Mouse (Mus musculus): Measurements from ENCODE around the gene Lmbr1l.

Gene Lmbr1l

DNA sequence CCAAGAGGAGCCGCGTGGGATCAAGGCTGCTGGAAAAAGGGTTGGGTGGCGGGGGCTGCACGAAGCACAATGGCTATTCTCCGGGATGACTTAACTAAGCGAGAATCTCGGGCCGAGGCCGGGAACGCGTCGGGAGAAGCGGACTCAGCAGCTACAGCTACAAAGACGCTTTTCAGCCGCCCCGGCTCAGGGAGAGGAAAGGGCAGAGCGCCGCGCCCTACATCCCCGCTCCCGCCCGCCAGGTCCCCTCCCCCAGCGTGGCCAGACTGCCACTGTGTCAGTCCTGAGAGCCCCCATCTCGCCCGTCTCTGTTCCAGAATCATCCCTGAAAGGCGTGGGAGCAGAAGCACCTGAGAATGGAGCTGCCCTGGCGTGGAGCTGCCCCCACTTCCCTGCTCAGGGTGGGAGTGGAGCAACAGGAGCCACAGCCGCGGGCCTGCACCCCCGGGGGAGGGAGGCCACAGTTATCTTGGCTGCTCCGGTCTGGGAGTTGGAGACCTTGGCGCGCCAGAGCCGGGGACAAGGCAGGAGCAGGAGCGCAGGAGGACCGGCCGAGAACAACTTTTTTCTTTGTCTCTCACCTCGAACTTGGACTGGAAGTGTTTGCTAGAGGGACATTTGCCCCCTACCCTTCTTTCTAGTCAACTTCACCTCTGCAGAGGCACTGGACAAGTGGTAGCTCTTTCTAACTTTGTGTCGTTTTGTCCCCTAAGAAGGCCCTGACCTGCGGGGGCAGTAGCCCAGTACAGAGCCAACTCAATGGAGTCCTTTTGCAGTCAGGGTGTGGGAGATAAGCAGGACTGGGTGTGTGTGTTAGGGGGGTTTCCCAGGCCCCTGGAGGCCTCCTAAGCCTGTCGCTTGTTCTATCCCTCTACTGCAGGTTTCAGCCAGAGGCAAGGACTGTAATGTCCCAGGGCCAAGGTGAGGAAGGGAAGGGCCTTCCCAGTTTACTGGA, 22.1 kb downstream of the Lmbr1l start:
- DNase-seq (ENCODE audit: low read depth), result no peak

GRCm38 (mm10) chr15:98894746-98895634, 23.0 kb downstream of the Lmbr1l start:
- DNase-seq (ENCODE audit: low read depth), result no peak

DNA sequence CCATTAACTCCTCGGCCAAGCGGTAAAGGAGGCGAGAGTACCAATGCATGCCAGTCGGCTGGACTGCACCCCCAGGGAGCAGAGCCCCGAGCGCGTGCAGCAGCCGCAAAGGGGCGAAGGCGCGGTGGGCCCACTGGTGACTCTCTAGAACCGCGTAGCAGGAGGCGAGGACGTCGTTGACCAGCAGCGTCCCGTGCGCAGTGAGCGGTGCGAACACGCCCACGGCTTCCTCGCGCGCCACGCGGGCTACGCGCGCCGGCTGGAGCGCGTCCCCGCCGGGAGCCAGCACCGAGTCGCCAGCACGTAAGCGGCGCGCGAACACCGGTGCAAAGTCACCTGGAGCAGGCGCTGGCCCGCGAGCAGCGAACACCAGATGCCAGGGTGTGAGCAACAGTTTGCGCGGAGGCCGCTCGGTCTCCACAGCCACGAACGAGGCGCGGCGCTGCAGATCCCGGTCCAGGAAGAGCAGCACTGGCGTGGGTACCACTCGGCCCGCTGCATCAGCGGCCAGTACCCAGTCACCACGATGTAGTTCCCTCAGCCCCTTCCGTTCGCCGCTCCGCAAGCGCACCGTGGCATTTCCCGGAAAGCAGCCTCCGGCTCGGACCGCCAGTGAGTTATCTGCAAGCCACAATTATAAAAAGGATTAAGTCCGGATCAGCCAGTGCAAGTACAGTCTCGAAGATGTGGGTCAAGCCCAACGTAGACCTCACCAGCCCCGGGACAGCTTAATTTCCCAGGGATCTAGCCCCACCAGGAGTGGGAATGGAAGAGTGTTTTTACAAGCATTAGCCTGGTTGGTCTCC, 23.9 kb downstream of the Lmbr1l start, which contains the start of gene Rhebl1:
Gene Rhebl1 (minus strand): TSS at position 601 of the 806 bp plus-strand sequence.
- no peak for DNase-seq (ENCODE audit: low read depth)

GRCm38 (mm10) chr15:98893036-98893435, 25.0 kb downstream of the Lmbr1l start:
- no peak for DNase-seq (ENCODE audit: low read depth)

DNA sequence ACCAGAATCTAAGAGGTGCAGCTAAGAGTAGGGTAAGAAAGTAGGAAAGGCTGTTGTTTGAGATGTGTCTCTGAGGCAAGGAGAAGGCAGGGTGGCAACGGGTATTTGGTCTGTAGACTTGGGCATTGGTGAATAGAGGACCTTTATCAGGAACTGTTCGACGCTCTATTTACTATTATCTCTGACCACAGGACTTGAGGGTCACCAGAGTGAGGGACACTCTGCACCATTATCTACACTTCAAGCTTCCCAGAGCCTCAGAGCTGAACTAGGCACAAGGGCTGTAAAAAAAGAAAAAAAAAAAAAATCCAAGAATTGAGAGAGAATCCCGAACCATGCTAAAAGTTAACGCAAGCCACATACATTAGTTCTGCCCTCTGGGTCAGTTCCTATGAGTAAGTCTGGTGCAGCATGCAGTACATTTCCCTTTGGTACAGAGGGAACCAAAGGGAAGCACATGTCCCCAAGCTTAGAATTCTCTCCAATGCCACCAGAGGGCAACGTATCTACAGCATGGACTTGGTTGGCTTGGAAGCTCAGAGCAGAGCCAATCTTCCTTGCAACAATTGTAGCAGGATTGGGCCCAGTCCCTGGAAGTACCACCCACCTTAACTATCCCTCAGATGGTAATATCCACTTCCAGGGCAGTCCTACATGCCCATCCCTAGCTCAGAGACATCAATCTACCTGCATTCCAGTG, 26.0 kb downstream of the Lmbr1l start:
- peak; percentile 57 for DNase-seq (ENCODE audit: low read depth)

DNA sequence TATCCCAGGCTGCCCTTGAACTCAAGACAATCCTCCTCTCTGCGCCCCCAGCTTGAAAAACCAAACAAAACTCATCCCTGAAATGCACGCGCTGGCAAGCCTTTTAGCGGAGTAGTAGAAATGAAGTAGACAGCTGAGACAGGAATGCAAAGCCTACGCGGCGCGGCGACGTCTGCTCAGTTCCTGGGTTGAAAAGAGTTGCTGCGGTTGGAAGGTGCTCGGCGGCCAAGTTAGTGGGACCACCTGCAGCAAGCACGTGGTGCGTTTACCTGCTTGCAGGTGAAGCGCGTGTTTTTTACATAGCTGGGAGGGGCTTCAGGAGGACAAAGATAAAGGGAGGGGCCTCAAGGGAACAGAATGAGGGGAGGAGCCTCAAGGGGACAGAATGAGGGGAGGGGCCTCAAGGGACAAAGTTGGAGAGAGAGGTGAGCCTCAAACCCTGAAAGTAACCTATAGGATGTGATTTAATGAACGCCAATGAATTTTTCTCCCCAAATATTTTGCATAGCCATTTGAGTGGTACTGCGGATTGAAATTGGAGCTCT, 26.8 kb downstream of the Lmbr1l start:
- DNase-seq (ENCODE audit: low read depth), result no peak

GRCm38 (mm10) chr15:98887526-98887925, 30.5 kb downstream of the Lmbr1l start:
- DNase-seq (ENCODE audit: low read depth), result no peak

DNA sequence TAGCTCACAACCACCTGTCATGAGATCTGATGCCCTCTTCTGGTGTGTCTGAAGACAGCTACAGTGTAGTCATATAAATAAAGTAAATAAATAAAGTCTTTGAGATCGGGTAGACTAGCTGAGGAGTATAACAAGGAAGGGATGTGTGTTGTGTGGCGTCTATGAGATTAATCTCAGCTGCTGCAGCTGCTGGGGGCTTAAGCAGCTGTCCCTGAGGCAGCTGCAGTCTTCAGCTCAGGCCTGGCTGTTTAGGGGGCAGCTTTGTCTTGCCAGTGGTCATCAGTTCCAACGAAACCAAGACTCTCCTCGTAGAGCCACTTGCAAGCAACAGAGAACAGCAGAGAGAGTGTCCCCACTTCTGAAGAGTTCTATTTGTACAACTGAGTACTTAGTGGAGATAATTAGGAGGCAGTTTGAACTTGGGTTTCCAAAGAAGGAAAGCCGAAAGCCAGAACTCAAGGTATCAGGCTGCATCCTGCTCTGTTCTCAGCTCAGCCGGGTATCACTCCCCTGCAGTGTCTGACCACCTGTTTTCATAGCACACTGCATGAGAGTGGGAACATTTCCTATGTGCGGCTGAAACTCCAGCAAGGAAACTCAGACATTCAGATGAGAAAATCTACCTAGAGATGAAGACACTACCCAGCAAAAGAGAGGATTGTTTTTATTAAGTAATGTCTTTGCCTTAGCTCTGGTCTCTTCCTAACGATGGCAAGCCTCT, 31.2 kb downstream of the Lmbr1l start:
- DNase-seq (ENCODE audit: low read depth), result no peak

GRCm38 (mm10) chr15:98884106-98884505, 33.9 kb downstream of the Lmbr1l start:
- DNase-seq (ENCODE audit: low read depth), result no peak

- no peak for DNase-seq (ENCODE audit: low read depth)
Measured at GRCm38 (mm10) chr15:98883661-98884060, 34.4 kb downstream of the Lmbr1l start.

DNA sequence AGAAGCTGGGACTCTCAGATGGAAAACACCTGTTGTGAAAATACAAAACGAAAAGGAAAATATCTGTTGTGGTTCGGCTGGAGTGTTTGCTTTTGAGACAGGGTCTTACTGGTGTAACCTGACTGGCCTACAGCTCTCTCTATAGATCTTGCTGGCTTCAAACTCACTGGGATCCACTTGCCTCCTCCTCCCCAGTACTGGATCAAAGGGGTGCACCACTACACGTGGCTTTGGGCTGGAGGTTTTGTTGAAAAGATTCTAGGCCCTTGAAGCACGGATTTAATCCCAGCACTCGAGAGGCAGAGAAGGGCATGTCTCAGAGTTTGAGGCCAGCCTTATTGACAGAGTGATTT, 36.4 kb downstream of the Lmbr1l start:
- DNase-seq (ENCODE audit: low read depth), result no peak

DNA sequence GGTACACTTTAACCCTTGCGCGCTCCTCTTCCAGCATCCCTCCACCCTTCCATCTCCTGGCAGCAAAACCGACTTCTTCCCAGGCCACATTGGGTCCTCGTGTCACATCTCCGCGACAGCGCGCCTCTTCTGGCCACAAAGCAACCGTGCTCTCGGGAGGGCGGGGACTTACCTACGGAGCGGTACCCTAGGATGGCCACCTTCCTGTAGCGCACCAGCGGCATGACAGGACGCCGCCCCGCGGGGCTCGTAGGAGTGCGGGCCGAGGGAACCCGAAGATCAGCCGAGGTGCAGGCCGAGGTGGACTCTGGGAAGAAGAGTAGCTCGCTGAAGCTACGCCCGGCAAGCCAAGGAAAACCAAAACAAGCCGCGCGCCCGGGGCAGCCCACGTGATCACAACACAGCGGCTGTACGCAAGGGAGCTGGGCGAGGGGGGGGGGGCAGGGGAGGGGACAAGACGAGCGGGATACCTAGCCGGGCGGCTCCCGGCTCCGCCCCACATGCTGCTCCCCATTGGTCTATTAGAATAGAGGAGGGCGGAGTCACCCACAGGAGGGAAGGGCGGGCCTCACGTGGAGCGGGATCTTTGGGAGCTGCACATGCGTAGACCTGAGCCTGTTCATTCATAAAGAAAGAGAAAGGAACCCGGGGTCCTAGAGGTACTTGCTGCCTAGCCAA, 36.9 kb downstream of the Lmbr1l start:
- DNase-seq (ENCODE audit: low read depth), result peak; percentile 73

GRCm38 (mm10) chr15:98877331-98877730, 40.7 kb downstream of the Lmbr1l start:
- no peak for DNase-seq (ENCODE audit: low read depth)

GRCm38 (mm10) chr15:98871916-98872888, 45.8 kb downstream of the Lmbr1l start:
- DNase-seq (ENCODE audit: low read depth), result peak; percentile 77

- DNase-seq (ENCODE audit: low read depth), result no peak
Measured at GRCm38 (mm10) chr15:98871070-98871915, 46.7 kb downstream of the Lmbr1l start, which contains the start of gene Kmt2d. Gene Kmt2d, minus strand, starts transcription at chr15:98871204.

- no peak for DNase-seq (ENCODE audit: low read depth)
Measured at GRCm38 (mm10) chr15:98870179-98871069, 47.6 kb downstream of the Lmbr1l start.

Data from fibroblast of lung, adult 2 months (primary cell).